Mouse (Mus musculus) hindbrain, embryonic 16.5 days (tissue): ENCODE data around the gene Hgfac. TPM values are rescaled to one million over a fixed set of nuclear protein-coding genes. Genes with fewer than 3 reads are reported as not detected.

Experiments used
- ATAC-seq: fragments of 200-750 bp; cut with Nextera tagmentation; 2 replicates; pipeline ENCODE4 v1.8.0; 2017; ENCODE audit warnings: moderate TSS enrichment, moderate library complexity
- H3K27ac ChIP-seq: fragments of 300-500 bp; sonication (generic); 2 replicates; pipeline ENCODE4 v1.5.1; 2014; ENCODE audit warnings: low read depth, mild to moderate bottlenecking, control low read depth, low read length, moderate library complexity
- H3K27me3 ChIP-seq: fragments of 300-500 bp; sonication (generic); replicated peaks from 2 replicates; pipeline ENCODE4 v1.6.1; 2014; ENCODE audit warnings: low read length; ENCODE audit not compliant: control insufficient read depth, insufficient read depth
- H3K36me3 ChIP-seq: fragments of 300-500 bp; sonication (generic); 2 replicates; pipeline ENCODE4 v1.6.1; 2014; ENCODE audit warnings: mild to moderate bottlenecking, low read length, moderate library complexity, mixed read lengths; ENCODE audit not compliant: control insufficient read depth, insufficient read depth
- H3K4me1 ChIP-seq: fragments of 300-500 bp; sonication (generic); 2 replicates; pipeline ENCODE4 v1.6.1; 2014; ENCODE audit warnings: low read depth, low read length; ENCODE audit not compliant: control insufficient read depth, insufficient read depth
- H3K4me2 ChIP-seq: fragments of 300-500 bp; sonication (generic); 2 replicates; pipeline ENCODE4 v1.6.1; 2014; ENCODE audit warnings: mild to moderate bottlenecking, low read length, control low read depth, moderate library complexity
- H3K4me3 ChIP-seq: fragments of 300-500 bp; sonication (generic); 2 replicates; pipeline ENCODE4 v1.5.1; 2014; ENCODE audit warnings: mild to moderate bottlenecking, low read length, control low read depth, moderate library complexity
- H3K9ac ChIP-seq: fragments of 300-500 bp; sonication (generic); 2 replicates; pipeline ENCODE4 v1.6.1; 2014; ENCODE audit warnings: low read depth, mild to moderate bottlenecking, control low read depth, low read length, moderate library complexity
- H3K9me3 ChIP-seq: fragments of 300-500 bp; sonication (generic); 2 replicates; pipeline ENCODE4 v1.6.1; 2014; ENCODE audit warnings: mild to moderate bottlenecking, low read length, moderate library complexity; ENCODE audit not compliant: control insufficient read depth
- WGBS: fragments of 180-500 bp; shearing (Covaris S2); extraction: QIAGEN DNeasy Blood & Tissue Kit; methylation state at CpG from one replicate; pipeline ENCODE4 v1.1.7; 2014; 5-methylcytosine and 5-hydroxymethylcytosine counted together
- polyA plus RNA-seq: library from polyadenylated mRNA; unstranded; fragments of >200 nt; fragmentation: Nextera tagmentation; extraction: Ambion mirVana; gene quantifications from 2 replicates; pipeline ENCODE4 v1.2.1, GENCODE M21; 2015

Hgfac gene
- polyA plus RNA-seq, 1 experiment from 2014 or later = 0.35 TPM

DNA sequence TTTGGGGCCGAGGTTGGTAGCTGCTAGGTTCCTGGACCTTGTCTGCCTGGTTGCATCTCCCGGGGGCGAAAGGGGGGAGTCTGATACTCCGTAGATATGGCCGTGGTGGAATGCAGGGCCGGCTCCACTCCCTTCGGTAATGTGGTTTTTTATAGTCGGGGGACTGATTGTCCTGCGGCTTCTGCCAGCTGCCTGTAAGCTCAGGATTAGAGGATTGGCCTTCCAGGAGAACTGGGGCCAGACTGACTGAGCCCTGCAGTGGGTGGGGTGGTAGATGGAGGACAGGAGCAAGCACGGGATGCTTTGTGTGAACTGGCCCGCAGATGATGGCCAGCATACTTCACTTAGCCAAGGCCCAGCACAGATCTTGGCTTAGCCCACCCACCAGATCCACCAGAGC is 31.9 kb downstream of the Hgfac start:
- no peak overlapping the region for H3K4me3 ChIP-seq
- no peak overlapping the region for H3K9ac ChIP-seq
- WGBS = 87% methylated on average over 11 of the region's 11 CpGs

DNA sequence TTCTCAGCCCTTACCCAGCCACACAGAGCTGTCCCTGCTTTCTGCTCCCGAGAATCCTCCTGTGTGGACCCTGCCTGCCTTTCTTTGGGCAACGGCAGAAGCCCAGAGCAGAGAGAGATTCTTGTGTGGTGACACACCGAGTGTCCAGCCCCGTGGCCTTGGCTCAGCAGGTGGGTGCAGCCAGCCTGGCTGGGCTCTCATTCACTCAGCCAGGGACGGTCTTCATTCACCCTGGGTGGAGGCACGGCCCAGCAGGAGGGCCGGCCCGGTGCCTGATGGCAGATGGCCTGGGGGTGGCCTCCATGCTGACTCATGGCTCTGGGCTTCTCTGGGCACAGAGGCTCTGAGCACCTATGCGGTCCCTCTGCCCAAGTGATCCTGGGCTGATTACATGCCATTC is 32.7 kb downstream of the Hgfac start:
- peaks cover 8% of the 10 kb centered on the region; the same call in 1 of the 2 replicates for H3K36me3 ChIP-seq
- H3K9ac ChIP-seq = no peak overlapping the region
- peaks cover 6% of the 10 kb centered on the region; the same call in 1 of the 2 replicates for H3K27me3 ChIP-seq
- 62% methylated on average over 9 of the region's 9 CpGs for WGBS
- H3K27ac ChIP-seq = no peak overlapping the region
- H3K9me3 ChIP-seq = no peaks in the 10 kb centered on the region
- H3K4me3 ChIP-seq = no peak overlapping the region
- no peak overlapping the region for H3K4me2 ChIP-seq
- no peak for ATAC-seq
- peaks cover 3% of the 10 kb centered on the region; the same call in 1 of the 2 replicates for H3K4me1 ChIP-seq

More for the DNA sequence above, 31.9 kb downstream of the Hgfac start:
- peaks cover 3% of the 10 kb centered on the region; the same call in 1 of the 2 replicates for H3K4me1 ChIP-seq
- 0 out of 2 replicates have a peak, but pooled peaks cover 2% of the 10 kb centered on the region for H3K27me3 ChIP-seq
- H3K9me3 ChIP-seq = no peaks in the 10 kb centered on the region
- H3K36me3 ChIP-seq = peaks cover 8% of the 10 kb centered on the region; the same call in 1 of the 2 replicates
- no peak overlapping the region for H3K4me2 ChIP-seq
- no peak for ATAC-seq
- H3K27ac ChIP-seq = no peak overlapping the region

DNA sequence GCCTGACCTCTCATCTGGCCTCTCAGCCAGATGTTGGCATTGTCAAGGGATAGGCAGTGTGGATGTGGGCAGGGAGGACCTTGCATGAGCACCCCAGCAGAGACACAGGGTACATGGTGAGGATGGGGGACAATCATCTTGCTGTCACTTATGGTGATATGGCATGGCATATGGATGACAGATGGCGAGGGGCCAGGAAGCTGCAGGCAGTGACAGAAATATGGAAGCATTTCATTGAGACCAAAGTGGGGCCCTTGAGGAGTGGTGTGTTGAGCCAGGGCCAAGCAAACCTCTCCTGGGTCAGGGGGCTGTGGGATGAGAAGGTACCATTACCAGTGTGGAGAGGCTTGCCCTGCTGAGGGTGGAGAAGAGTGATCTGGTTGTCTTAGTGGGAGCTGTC is 35.1 kb downstream of the Hgfac start:
- H3K27me3 ChIP-seq = peaks cover 6% of the 10 kb centered on the region; the same call in 1 of the 2 replicates
- H3K9ac ChIP-seq = no peak overlapping the region
- H3K4me3 ChIP-seq = no peak overlapping the region
- WGBS = 91% methylated on average over 1 of the region's 1 CpGs
- no peaks in the 10 kb centered on the region for H3K9me3 ChIP-seq
- no peak overlapping the region for H3K4me2 ChIP-seq
- H3K4me1 ChIP-seq = no peaks in the 10 kb centered on the region; the same call in 1 of the 2 replicates
- H3K36me3 ChIP-seq = peaks cover 8% of the 10 kb centered on the region; the same call in 1 of the 2 replicates
- no peak for ATAC-seq
- no peak overlapping the region for H3K27ac ChIP-seq

- Histone ChIP-seq H3K9me3 (no peaks in the 10 kb centered on the region), H3K4me2 (no peak overlapping the region), H3K9ac (no peak overlapping the region), H3K36me3 (peaks cover 8% of the 10 kb centered on the region; the same call in 1 of the 2 replicates), H3K27me3 (peaks cover 6% of the 10 kb centered on the region; the same call in 1 of the 2 replicates), H3K4me3 (no peak overlapping the region), H3K27ac (no peak overlapping the region), H3K4me1 (no peaks in the 10 kb centered on the region; the same call in 1 of the 2 replicates)
- WGBS = 27% methylated on average over 18 of the region's 18 CpGs
- no peak for ATAC-seq
Observed at GRCm38 (mm10) chr5:35079101-35079500, 37.8 kb downstream of the Hgfac start.

GRCm38 (mm10) chr5:35084913-35085312 is 43.6 kb downstream of the Hgfac start:
- Histone ChIP-seq H3K27me3 (no peaks in the 10 kb centered on the region), H3K9ac (no peak overlapping the region), H3K4me3 (no peak overlapping the region), H3K9me3 (no peaks in the 10 kb centered on the region), H3K4me1 (no peaks in the 10 kb centered on the region), H3K4me2 (no peak overlapping the region), H3K36me3 (no peaks in the 10 kb centered on the region), H3K27ac (no peak overlapping the region)
- WGBS = 64% methylated on average over 3 of the region's 3 CpGs
- ATAC-seq = no peak

DNA sequence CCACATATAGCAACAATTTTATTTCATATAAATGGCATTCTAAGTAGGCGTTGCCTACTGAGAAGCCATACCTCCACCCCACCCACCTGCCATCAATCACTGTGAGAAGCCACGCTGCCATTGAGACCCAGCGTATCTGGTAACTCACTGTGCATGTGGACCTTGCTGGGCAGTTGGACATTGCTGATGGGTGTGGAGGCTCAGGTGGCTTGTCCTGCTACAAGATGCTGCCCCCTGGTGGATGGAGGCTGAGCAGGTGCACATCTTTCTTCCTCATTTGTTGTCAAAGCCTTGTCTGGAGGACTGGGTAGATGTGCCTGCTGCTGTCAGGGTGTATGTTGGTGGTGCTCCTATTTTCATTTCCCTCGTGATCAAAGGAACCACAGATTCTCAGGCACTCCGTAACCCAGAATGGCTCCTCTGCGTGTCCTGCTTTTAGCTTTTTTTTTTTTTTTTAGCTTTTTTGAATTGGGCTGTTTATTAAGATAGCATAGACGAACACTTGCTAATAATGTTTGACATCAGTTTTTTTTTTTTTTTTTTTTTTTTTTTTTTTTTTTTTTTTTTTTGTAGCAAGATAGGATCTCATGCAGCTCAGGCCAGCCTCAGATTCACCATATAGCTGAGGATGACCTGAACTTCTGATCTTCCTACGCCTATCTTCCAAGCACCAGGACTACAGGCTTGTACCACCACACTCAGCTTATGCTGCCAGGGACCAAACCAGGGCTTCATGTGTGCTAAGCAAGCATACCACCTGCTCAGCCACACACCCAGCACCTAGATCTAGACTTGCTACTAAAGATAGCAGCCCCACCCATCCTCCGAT is 47.7 kb downstream of the Hgfac start:
- peaks cover 15% of the 10 kb centered on the region for H3K36me3 ChIP-seq
- no peak for ATAC-seq
- H3K9ac ChIP-seq = no peak overlapping the region
- no peaks in the 10 kb centered on the region for H3K4me1 ChIP-seq
- no peak overlapping the region for H3K27ac ChIP-seq
- no peak overlapping the region for H3K4me3 ChIP-seq
- WGBS = 73% methylated on average over 9 of the region's 9 CpGs
- H3K4me2 ChIP-seq = no peak overlapping the region
- H3K27me3 ChIP-seq = no peaks in the 10 kb centered on the region
- H3K9me3 ChIP-seq = no peaks in the 10 kb centered on the region

DNA sequence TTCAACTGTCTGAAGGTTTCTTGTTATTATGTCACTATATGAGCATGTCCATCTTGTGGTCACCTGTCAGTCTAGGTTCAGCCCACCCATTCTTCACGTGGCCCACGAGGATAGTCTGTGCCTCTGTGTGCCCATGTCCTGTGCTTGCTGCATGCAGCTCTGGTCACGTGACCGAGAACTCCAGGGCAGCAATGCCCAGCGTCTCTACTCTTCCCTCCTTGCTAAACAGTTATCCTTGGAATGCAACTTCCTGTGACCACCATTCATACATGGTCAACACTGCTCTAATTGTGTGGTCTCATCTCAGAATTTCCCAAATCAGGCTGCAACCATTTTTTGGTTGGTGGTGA is 48.3 kb downstream of the Hgfac start:
- Histone ChIP-seq H3K27me3 (no peaks in the 10 kb centered on the region), H3K4me3 (no peak overlapping the region), H3K36me3 (peaks cover 18% of the 10 kb centered on the region), H3K9me3 (no peaks in the 10 kb centered on the region), H3K27ac (no peak overlapping the region), H3K4me2 (no peak overlapping the region), H3K4me1 (no peaks in the 10 kb centered on the region), H3K9ac (no peak overlapping the region)
- WGBS = 81% methylated on average over 5 of the region's 5 CpGs
- no peak for ATAC-seq

- no peak overlapping the region for H3K9ac ChIP-seq
- H3K9me3 ChIP-seq = no peaks in the 10 kb centered on the region
- no peak overlapping the region for H3K27ac ChIP-seq
- H3K36me3 ChIP-seq = peaks cover 29% of the 10 kb centered on the region
- no peaks in the 10 kb centered on the region for H3K27me3 ChIP-seq
- no peak overlapping the region for H3K4me3 ChIP-seq
- 90% methylated on average over 3 of the region's 3 CpGs for WGBS
- no peaks in the 10 kb centered on the region for H3K4me1 ChIP-seq
- no peak overlapping the region for H3K4me2 ChIP-seq
- no peak for ATAC-seq
Observed at GRCm38 (mm10) chr5:35091636-35092035, 50.3 kb downstream of the Hgfac start.
